Mouse (Mus musculus): ENCODE data around the gene Poln. TPM values are rescaled to one million over a fixed set of nuclear protein-coding genes. Genes with fewer than 3 reads are reported as not detected.

Poln gene
- total and polyA plus RNA-seq, 3 experiments = 0.83 to 2.9 TPM; not detected in 1

DNA sequence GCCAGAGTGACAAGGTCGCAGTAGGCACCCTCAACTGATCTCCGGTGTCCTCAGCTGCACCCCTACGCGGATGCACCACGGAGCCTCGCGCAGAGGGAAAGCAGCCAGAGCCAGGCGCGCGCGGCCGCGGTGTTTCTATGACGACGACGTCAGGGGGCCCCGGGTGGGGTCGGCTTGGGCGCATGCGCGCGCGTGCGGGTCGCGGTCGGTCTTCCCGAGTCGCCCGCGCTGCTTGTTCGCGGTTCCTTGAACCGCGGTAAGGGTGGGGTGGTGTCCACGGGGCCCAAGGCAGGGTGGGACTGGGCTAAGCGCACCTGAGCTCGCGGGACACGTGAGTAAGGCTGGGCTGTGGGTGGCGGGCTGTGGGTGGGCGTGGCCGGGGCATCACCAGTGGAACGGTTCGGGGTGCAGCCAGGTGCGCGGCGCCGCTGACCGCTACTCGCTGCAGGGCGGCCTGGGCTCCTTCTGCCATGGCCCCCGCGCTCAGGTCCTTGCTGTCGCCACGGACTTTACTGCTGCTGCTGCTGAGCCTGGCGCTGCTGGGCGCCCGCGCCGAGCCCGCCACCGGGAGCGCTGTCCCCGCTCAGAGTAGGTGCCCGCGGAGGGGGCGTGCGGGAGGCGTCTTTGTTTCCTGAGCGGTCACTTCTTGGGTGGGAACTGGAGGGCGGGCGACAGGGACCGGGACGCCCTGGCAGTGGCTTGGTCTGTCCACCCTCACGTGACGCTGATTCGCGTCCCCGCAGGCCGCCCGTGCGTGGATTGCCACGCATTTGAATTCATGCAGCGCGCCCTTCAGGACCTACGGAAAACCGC is 185.7 kb downstream of the Poln start, which contains the start of gene Gm1673:
TSS of gene Gm1673 (plus strand) at position 125 of the 813 bp plus-strand sequence.
- Histone ChIP-seq H3K4me3 (ENCODE audit: low read depth, low read length) (no peak within 1 kb of the TSS; the same call in 1 of the 2 replicates), H3K36me3 (replicated peaks) (no peaks in the 10 kb centered on the region), H3K27me3 (ENCODE audit: insufficient read depth, low read length) (peaks cover 14% of the 10 kb centered on the region; the same call in 1 of the 2 replicates), H3K9me3 (replicated peaks) (peaks cover 13% of the 10 kb centered on the region), H3K4me1 (ENCODE audit: insufficient read depth, low read depth, low read length) (no peaks in the 10 kb centered on the region)
- ATAC-seq (ENCODE audit: extremely low read depth, insufficient number of reproducible peaks, low FRiP score, poor library complexity, severe bottlenecking) (no peak), DNase-seq (ENCODE audit: low spot score) (no peak)
- no peak for TF ChIP-seq TAL1 (conservative IDR thresholded peaks at IDR 0.05; ENCODE audit: low read depth, low read length)
- TF ChIP-seq GATA1 (IDR thresholded peaks at IDR 0.05; ENCODE audit: borderline replicate concordance, low read length) = no peak
- TF ChIP-seq POLR2AphosphoS5 (IDR thresholded peaks at IDR 0.05; ENCODE audit: insufficient replicate concordance, low read depth, low read length) = no peak
- no peak for TF ChIP-seq CTCF (IDR thresholded peaks at IDR 0.05; ENCODE audit: low read depth, low read length)
- TF ChIP-seq GATA2 (IDR thresholded peaks at IDR 0.05; ENCODE audit: borderline replicate concordance, low read depth, low read length) = no peak

GRCm38 (mm10) chr5:33982731-33983259 is 186.5 kb downstream of the Poln start:
- ATAC-seq (ENCODE audit: extremely low read depth, insufficient number of reproducible peaks, low FRiP score, poor library complexity, severe bottlenecking) (no peak), DNase-seq (ENCODE audit: low spot score) (no peak)
- TF ChIP-seq TAL1 (conservative IDR thresholded peaks at IDR 0.05; ENCODE audit: low read depth, low read length) (no peak), POLR2AphosphoS5 (IDR thresholded peaks at IDR 0.05; ENCODE audit: insufficient replicate concordance, low read depth, low read length) (no peak), GATA1 (IDR thresholded peaks at IDR 0.05; ENCODE audit: borderline replicate concordance, low read length) (no peak), CTCF (IDR thresholded peaks at IDR 0.05; ENCODE audit: low read depth, low read length) (no peak), GATA2 (IDR thresholded peaks at IDR 0.05; ENCODE audit: borderline replicate concordance, low read depth, low read length) (no peak)
- no peaks in the 10 kb centered on the region for H3K36me3 ChIP-seq (replicated peaks)
- peaks cover 13% of the 10 kb centered on the region for H3K9me3 ChIP-seq (replicated peaks)
- H3K27me3 ChIP-seq (ENCODE audit: insufficient read depth, low read length) = peaks cover 14% of the 10 kb centered on the region; the same call in 1 of the 2 replicates
- no peak overlapping the region; the same call in 1 of the 2 replicates for H3K4me3 ChIP-seq (ENCODE audit: low read depth, low read length)
- no peaks in the 10 kb centered on the region for H3K4me1 ChIP-seq (ENCODE audit: insufficient read depth, low read depth, low read length)

GRCm38 (mm10) chr5:33976267-33976666 is 193.0 kb downstream of the Poln start:
- no peak for DNase-seq (ENCODE audit: low spot score)
- no peaks in the 10 kb centered on the region for H3K36me3 ChIP-seq (replicated peaks)
- no peak overlapping the region for H3K4me3 ChIP-seq (ENCODE audit: low read depth, low read length)
- ATAC-seq (ENCODE audit: extremely low read depth, insufficient number of reproducible peaks, low FRiP score, poor library complexity, severe bottlenecking) = no peak
- TF ChIP-seq CTCF (IDR thresholded peaks at IDR 0.05; ENCODE audit: low read depth, low read length) = no peak
- no peak for TF ChIP-seq GATA1 (IDR thresholded peaks at IDR 0.05; ENCODE audit: borderline replicate concordance, low read length)
- TF ChIP-seq TAL1 (conservative IDR thresholded peaks at IDR 0.05; ENCODE audit: low read depth, low read length) = no peak
- no peak for TF ChIP-seq POLR2AphosphoS5 (IDR thresholded peaks at IDR 0.05; ENCODE audit: insufficient replicate concordance, low read depth, low read length)
- no peak for TF ChIP-seq GATA2 (IDR thresholded peaks at IDR 0.05; ENCODE audit: borderline replicate concordance, low read depth, low read length)
- H3K9me3 ChIP-seq (replicated peaks) = no peaks in the 10 kb centered on the region
- H3K4me1 ChIP-seq (ENCODE audit: insufficient read depth, low read depth, low read length) = no peaks in the 10 kb centered on the region
- H3K27me3 ChIP-seq (ENCODE audit: insufficient read depth, low read length) = peaks cover 13% of the 10 kb centered on the region

- H3K4me1 ChIP-seq (ENCODE audit: insufficient read depth, low read depth, low read length) = no peaks in the 10 kb centered on the region
- ATAC-seq (ENCODE audit: extremely low read depth, insufficient number of reproducible peaks, low FRiP score, poor library complexity, severe bottlenecking) (no peak), DNase-seq (ENCODE audit: low spot score) (no peak)
- no peak for TF ChIP-seq CTCF (IDR thresholded peaks at IDR 0.05; ENCODE audit: low read depth, low read length)
- no peak for TF ChIP-seq GATA1 (IDR thresholded peaks at IDR 0.05; ENCODE audit: borderline replicate concordance, low read length)
- no peak for TF ChIP-seq GATA2 (IDR thresholded peaks at IDR 0.05; ENCODE audit: borderline replicate concordance, low read depth, low read length)
- TF ChIP-seq TAL1 (conservative IDR thresholded peaks at IDR 0.05; ENCODE audit: low read depth, low read length) = no peak
- no peak for TF ChIP-seq POLR2AphosphoS5 (IDR thresholded peaks at IDR 0.05; ENCODE audit: insufficient replicate concordance, low read depth, low read length)
- no peak overlapping the region for H3K4me3 ChIP-seq (ENCODE audit: low read depth, low read length)
- no peaks in the 10 kb centered on the region for H3K9me3 ChIP-seq (replicated peaks)
- no peaks in the 10 kb centered on the region for H3K36me3 ChIP-seq (replicated peaks)
- peaks cover 16% of the 10 kb centered on the region for H3K27me3 ChIP-seq (ENCODE audit: insufficient read depth, low read length)
These were observed 194.5 kb downstream of the Poln start for GRCm38 (mm10) chr5:33974736-33975135.

DNA sequence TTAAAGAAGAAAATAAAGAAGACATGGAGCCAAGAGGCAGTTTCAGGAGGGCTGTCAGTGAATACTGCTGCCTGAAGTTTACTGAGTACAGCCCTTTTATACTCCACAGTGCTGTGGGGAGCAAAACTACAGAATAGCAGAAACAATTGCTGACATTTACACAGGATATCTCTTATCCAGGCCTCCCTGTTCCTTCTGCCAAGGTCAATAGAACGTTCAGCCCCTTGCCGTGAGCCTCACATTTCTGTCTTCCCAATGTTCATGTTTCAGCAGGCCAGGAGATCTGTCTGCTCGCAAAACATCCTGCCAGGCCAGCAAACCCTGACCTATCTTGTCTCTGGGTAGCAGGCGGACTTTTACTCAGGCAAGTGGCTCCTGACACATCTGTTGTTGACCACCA is 209.9 kb downstream of the Poln start:
- Histone ChIP-seq H3K36me3 (replicated peaks) (no peaks in the 10 kb centered on the region), H3K27me3 (ENCODE audit: insufficient read depth, low read length) (peaks cover 5% of the 10 kb centered on the region; the same call in 1 of the 2 replicates), H3K9me3 (replicated peaks) (peaks cover 6% of the 10 kb centered on the region), H3K4me1 (ENCODE audit: insufficient read depth, low read depth, low read length) (no peaks in the 10 kb centered on the region), H3K4me3 (ENCODE audit: low read depth, low read length) (no peak overlapping the region)
- no peak for DNase-seq (ENCODE audit: low spot score)
- TF ChIP-seq GATA2 (IDR thresholded peaks at IDR 0.05; ENCODE audit: borderline replicate concordance, low read depth, low read length) (no peak), GATA1 (IDR thresholded peaks at IDR 0.05; ENCODE audit: borderline replicate concordance, low read length) (no peak), CTCF (IDR thresholded peaks at IDR 0.05; ENCODE audit: low read depth, low read length) (no peak), TAL1 (conservative IDR thresholded peaks at IDR 0.05; ENCODE audit: low read depth, low read length) (no peak), POLR2AphosphoS5 (IDR thresholded peaks at IDR 0.05; ENCODE audit: insufficient replicate concordance, low read depth, low read length) (no peak)
- ATAC-seq (ENCODE audit: extremely low read depth, insufficient number of reproducible peaks, low FRiP score, poor library complexity, severe bottlenecking) = no peak

Other genes with a start within 250 kb of the Poln start
- 41.2 and 46.7 TPM in 2 replicates for gene Nelfa, start 233.0 kb downstream of the Poln start, total RNA-seq (2014; fragmentation: Nextera tagmentation)
- 26.9 and 28.7 TPM in 2 replicates for gene Nelfa, start 233.0 kb downstream of the Poln start, total RNA-seq (2017)
- gene Nelfa, start 233.0 kb downstream of the Poln start, polyA plus RNA-seq (2012) = 62.5 and 81.6 TPM in 2 replicates
- not detected in 2 replicates for gene Gm1673, start 186.0 kb downstream of the Poln start, total RNA-seq (2014; fragmentation: Nextera tagmentation)
- gene Gm1673, start 186.0 kb downstream of the Poln start, total RNA-seq (2017) = not detected in 2 replicates
- gene Gm1673, start 186.0 kb downstream of the Poln start, polyA plus RNA-seq (2012) = not detected in 2 replicates
- gene Nat8l, start 173.5 kb downstream of the Poln start, total RNA-seq (2014; fragmentation: Nextera tagmentation) = not detected in 2 replicates
- not detected in 2 replicates for gene Nat8l, start 173.5 kb downstream of the Poln start, total RNA-seq (2017)
- gene Nat8l, start 173.5 kb downstream of the Poln start, polyA plus RNA-seq (2012) = 0.01 TPM in 1 of 2 replicates, not detected in the other
- gene Haus3, start 79 bp upstream of the Poln start, total RNA-seq (2014; fragmentation: Nextera tagmentation) = 85.7 and 94.2 TPM in 2 replicates
- 111 and 121 TPM in 2 replicates for gene Haus3, start 79 bp upstream of the Poln start, total RNA-seq (2017)
- 1.3 and 2.0 TPM in 2 replicates for gene Haus3, start 79 bp upstream of the Poln start, polyA plus RNA-seq (2012)
- gene Mxd4, start 18.3 kb upstream of the Poln start, total RNA-seq (2014; fragmentation: Nextera tagmentation) = 9.8 and 12.8 TPM in 2 replicates
- gene Mxd4, start 18.3 kb upstream of the Poln start, total RNA-seq (2017) = 28.4 and 38.6 TPM in 2 replicates
- 15.0 and 17.9 TPM in 2 replicates for gene Mxd4, start 18.3 kb upstream of the Poln start, polyA plus RNA-seq (2012)
- gene Zfyve28, start 119.0 kb upstream of the Poln start, total RNA-seq (2014; fragmentation: Nextera tagmentation) = not detected in 2 replicates
- 0.05 TPM in 1 of 2 replicates, not detected in the other for gene Zfyve28, start 119.0 kb upstream of the Poln start, total RNA-seq (2017)
- not detected in 2 replicates for gene Zfyve28, start 119.0 kb upstream of the Poln start, polyA plus RNA-seq (2012)
- not detected in 2 replicates for gene Cfap99, start 119.2 kb upstream of the Poln start, total RNA-seq (2014; fragmentation: Nextera tagmentation)
- gene Cfap99, start 119.2 kb upstream of the Poln start, total RNA-seq (2017) = not detected in 2 replicates
- gene Cfap99, start 119.2 kb upstream of the Poln start, polyA plus RNA-seq (2012) = not detected in 2 replicates
- gene Rnf4, start 166.8 kb upstream of the Poln start, total RNA-seq (2014; fragmentation: Nextera tagmentation) = 196 and 202 TPM in 2 replicates
- 161 TPM in 2 replicates for gene Rnf4, start 166.8 kb upstream of the Poln start, total RNA-seq (2017)
- 32.0 and 41.8 TPM in 2 replicates for gene Rnf4, start 166.8 kb upstream of the Poln start, polyA plus RNA-seq (2012)
- 71.3 and 74.9 TPM in 2 replicates for gene Fam193a, start 200.5 kb upstream of the Poln start, total RNA-seq (2014; fragmentation: Nextera tagmentation)
- 24.3 TPM in 2 replicates for gene Fam193a, start 200.5 kb upstream of the Poln start, total RNA-seq (2017)
- 14.7 and 17.4 TPM in 2 replicates for gene Fam193a, start 200.5 kb upstream of the Poln start, polyA plus RNA-seq (2012)